Comparison of ENCODE assay signal across 7 mouse cellular contexts in the genomic region with DNA sequence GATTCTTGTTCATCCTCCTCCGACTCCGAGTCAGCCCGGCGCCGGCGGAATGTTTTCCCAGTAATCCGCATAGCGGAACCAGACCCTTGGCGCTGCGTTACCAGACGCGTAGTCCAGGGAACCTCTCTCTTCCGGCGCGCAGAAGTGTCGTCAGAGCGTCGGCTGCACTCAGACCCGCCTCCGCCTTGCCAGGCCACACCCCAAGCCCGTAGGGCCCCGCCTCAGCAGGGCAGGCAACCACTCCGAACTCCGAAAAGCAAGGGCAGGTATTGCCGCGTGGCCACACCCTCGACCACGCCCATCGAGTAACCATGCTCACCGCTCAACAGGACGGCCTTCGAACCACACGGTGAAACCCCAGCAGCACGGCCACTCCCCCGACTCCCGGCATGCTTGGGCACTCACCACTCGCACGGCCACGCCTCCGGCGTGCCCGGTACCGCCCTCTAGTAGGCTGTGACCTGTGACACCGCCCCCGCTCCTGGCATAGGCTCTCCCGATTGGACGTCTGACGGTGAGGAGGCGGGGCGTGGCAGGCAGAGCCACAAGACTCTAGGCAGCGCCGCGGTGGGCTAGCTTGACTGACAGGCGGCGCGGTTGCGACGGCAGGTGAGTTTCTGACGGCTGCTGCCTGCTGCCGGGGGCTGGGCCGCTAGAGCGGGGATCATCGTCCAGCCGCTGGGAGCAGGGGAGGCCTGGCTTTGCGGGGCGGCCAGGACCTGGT. TPM values are rescaled to one million over a fixed set of nuclear protein-coding genes. Genes with fewer than 3 reads are reported as not detected.
A peak's percentile ranks its signal among the peaks of the same experiment; 100 is the strongest.
DNase-seq lines count a peak whose midpoint lies in the region; ATAC-seq and TF ChIP-seq lines count a peak whose summit lies in the region.

A gene (minus strand): TSS at position 412 of the 724 bp plus-strand sequence.
A gene (plus strand): TSS at position 490 of the 724 bp plus-strand sequence.

- WGBS in embryonic facial prominence, embryonic 10.5 days = under 1% methylated on average over 66 of the region's 66 CpGs
- under 1% methylated on average over 66 of the region's 66 CpGs for WGBS in intestine, postnatal 0 days
- under 1% methylated on average over 65 of the region's 66 CpGs for WGBS in midbrain, embryonic 12.5 days
- under 1% methylated on average over 66 of the region's 66 CpGs for WGBS in small intestine, adult 2 months

- H3K4me2 ChIP-seq in intestine, postnatal 0 days (replicated peaks; ENCODE audit: low read depth) = peak within 1 kb of the TSS; percentile 88
- H3K4me2 ChIP-seq in midbrain, embryonic 12.5 days (replicated peaks) = peak within 1 kb of the TSS; percentile 77

- peak within 1 kb of the TSS; percentile 86 for H3K4me3 ChIP-seq in embryonic facial prominence, embryonic 10.5 days
- H3K4me3 ChIP-seq in intestine, postnatal 0 days (ENCODE audit: low read depth, low read length) = peak within 1 kb of the TSS; percentile 86
- peak within 1 kb of the TSS; percentile 60 for H3K4me3 ChIP-seq in midbrain, embryonic 12.5 days
- H3K4me3 ChIP-seq in small intestine, adult 2 months (ENCODE audit: low read depth, low read length) = peak within 1 kb of the TSS; percentile 91

- H3K27me3 ChIP-seq in embryonic facial prominence, embryonic 10.5 days (replicated peaks; ENCODE audit: low read depth, poor library complexity, severe bottlenecking) = no peaks in the 10 kb centered on the region
- no peaks in the 10 kb centered on the region for H3K27me3 ChIP-seq in intestine, postnatal 0 days (replicated peaks; ENCODE audit: control insufficient read depth, insufficient read depth, low read length)
- H3K27me3 ChIP-seq in midbrain, embryonic 12.5 days = no peaks in the 10 kb centered on the region
- H3K27me3 ChIP-seq in small intestine, adult 2 months (ENCODE audit: control insufficient read depth, insufficient read depth, low read length) = no peaks in the 10 kb centered on the region

- peak; percentile 70; the same call in 1 of the 2 replicates for TF ChIP-seq POLR2A in small intestine, adult 2 months (IDR thresholded peaks at IDR 0.05; ENCODE audit: low read depth, low read length)

- H3K4me1 ChIP-seq in embryonic facial prominence, embryonic 10.5 days = peaks cover 42% of the 10 kb centered on the region
- peaks cover 2% of the 10 kb centered on the region; the same call in 1 of the 2 replicates for H3K4me1 ChIP-seq in intestine, postnatal 0 days (replicated peaks; ENCODE audit: control insufficient read depth, insufficient read depth, low read length)
- peaks cover 17% of the 10 kb centered on the region for H3K4me1 ChIP-seq in midbrain, embryonic 12.5 days
- peaks cover 8% of the 10 kb centered on the region for H3K4me1 ChIP-seq in small intestine, adult 2 months (ENCODE audit: control insufficient read depth, insufficient read depth, insufficient read length, low read length)

- DNase-seq in adrenal gland, postnatal 10 days = peak; percentile 99
- peak; percentile 100 for DNase-seq in embryonic facial prominence, embryonic 10.5 days (ENCODE audit: low spot score)
- DNase-seq in gonadal fat pad, adult 2 months (ENCODE audit: low read depth) = peak; percentile 97
- peak; percentile 100 for DNase-seq in left cerebral cortex, postnatal 4 days

- ATAC-seq in intestine, postnatal 0 days = peak; percentile 98
- peak; percentile 98 for ATAC-seq in midbrain, embryonic 12.5 days (ENCODE audit: low FRiP score, low read depth)

- peaks cover 33% of the 10 kb centered on the region for H3K36me3 ChIP-seq in embryonic facial prominence, embryonic 10.5 days (replicated peaks)
- peaks cover 18% of the 10 kb centered on the region for H3K36me3 ChIP-seq in intestine, postnatal 0 days (ENCODE audit: control insufficient read depth, insufficient read depth)
- H3K36me3 ChIP-seq in midbrain, embryonic 12.5 days = peaks cover 25% of the 10 kb centered on the region
- H3K36me3 ChIP-seq in small intestine, adult 2 months (ENCODE audit: control insufficient read depth, insufficient read depth, low read length) = peaks cover 20% of the 10 kb centered on the region

- H3K9ac ChIP-seq in intestine, postnatal 0 days (ENCODE audit: low read depth, low read length) = peak within 1 kb of the TSS; percentile 57
- peak within 1 kb of the TSS; percentile 77 for H3K9ac ChIP-seq in midbrain, embryonic 12.5 days (replicated peaks)

- intact Hi-C loops in left cerebral cortex, postnatal 4 days (cut with DNase I) = no loop called here

- no peak; the same call in 1 of the 2 replicates for TF ChIP-seq CTCF in intestine, postnatal 0 days (IDR thresholded peaks at IDR 0.05; ENCODE audit: low read depth)
- TF ChIP-seq CTCF in small intestine, adult 2 months (IDR thresholded peaks at IDR 0.05; ENCODE audit: extremely low read depth, insufficient read length, insufficient replicate concordance, low read depth, low read length) = no peak

- no peaks in the 10 kb centered on the region for H3K9me3 ChIP-seq in embryonic facial prominence, embryonic 10.5 days
- H3K9me3 ChIP-seq in intestine, postnatal 0 days (ENCODE audit: control insufficient read depth) = no peaks in the 10 kb centered on the region
- H3K9me3 ChIP-seq in midbrain, embryonic 12.5 days = no peaks in the 10 kb centered on the region

- peak within 1 kb of the TSS; percentile 83 for H3K27ac ChIP-seq in embryonic facial prominence, embryonic 10.5 days (replicated peaks)
- peak within 1 kb of the TSS; percentile 50; the same call in 1 of the 2 replicates for H3K27ac ChIP-seq in intestine, postnatal 0 days (ENCODE audit: low read depth, low read length)
- peak within 1 kb of the TSS; percentile 63 for H3K27ac ChIP-seq in midbrain, embryonic 12.5 days (replicated peaks)
- H3K27ac ChIP-seq in small intestine, adult 2 months (ENCODE audit: insufficient read depth, low read depth, low read length) = no peak within 1 kb of the TSS

RNA-seq across cellular contexts. Expression of the first gene that starts in this region (rescaled TPM):
- total RNA-seq in adrenal gland, postnatal 10 days (2021) = 10 to 100 TPM; 26.4 to 30.1 TPM
- polyA plus RNA-seq in embryonic facial prominence, embryonic 10.5 days (2016; fragmentation: Nextera tagmentation; extraction: Ambion mirVana) = 54.3 and 57.4 TPM in 2 replicates
- polyA plus RNA-seq in gonadal fat pad, adult 2 months (2012; rRNA removed) = 24.9 and 29.0 TPM in 2 replicates
- polyA plus RNA-seq in intestine, postnatal 0 days (2015; fragmentation: Nextera tagmentation; extraction: Ambion mirVana) = 28.2 and 29.3 TPM in 2 replicates
- total RNA-seq in left cerebral cortex, postnatal 4 days (2021) = 10 to 100 TPM; 52.1 to 55.8 TPM
- polyA plus RNA-seq in midbrain, embryonic 12.5 days (2016; fragmentation: Nextera tagmentation; extraction: Ambion mirVana) = 70.8 and 75.3 TPM in 2 replicates
- polyA plus RNA-seq in small intestine, adult 2 months (2012; rRNA removed) = 5.3 and 9.0 TPM in 2 replicates

RNA-seq across cellular contexts. Expression of the second gene that starts in this region (rescaled TPM):
- 10 to 100 TPM; 17.6 to 22.5 TPM for total RNA-seq in adrenal gland, postnatal 10 days (2021)
- 16.6 and 17.0 TPM in 2 replicates for polyA plus RNA-seq in embryonic facial prominence, embryonic 10.5 days (2016; fragmentation: Nextera tagmentation; extraction: Ambion mirVana)
- polyA plus RNA-seq in gonadal fat pad, adult 2 months (2012; rRNA removed) = 45.1 and 47.0 TPM in 2 replicates
- 4.0 and 5.2 TPM in 2 replicates for polyA plus RNA-seq in intestine, postnatal 0 days (2015; fragmentation: Nextera tagmentation; extraction: Ambion mirVana)
- 10 to 100 TPM; 54.7 to 61.3 TPM for total RNA-seq in left cerebral cortex, postnatal 4 days (2021)
- 33.7 and 35.1 TPM in 2 replicates for polyA plus RNA-seq in midbrain, embryonic 12.5 days (2016; fragmentation: Nextera tagmentation; extraction: Ambion mirVana)
- polyA plus RNA-seq in small intestine, adult 2 months (2012; rRNA removed) = 5.1 TPM in 2 replicates
